Mouse (Mus musculus) kidney, postnatal 0 days (tissue): ENCODE data around the gene Heatr5a. TPM values are rescaled to one million over a fixed set of nuclear protein-coding genes. Genes with fewer than 3 reads are reported as not detected.

Source experiments
- ATAC-seq: fragments of 200-750 bp; cut with Nextera tagmentation; replicated peaks from 2 replicates; pipeline ENCODE4 v1.8.0; 2017; ENCODE audit warnings: low read depth, moderate number of reproducible peaks, moderate TSS enrichment, moderate library complexity; ENCODE audit not compliant: low FRiP score
- DNase-seq: peaks from one replicate; pipeline ENCODE4 v3.0.0-alpha.2; 2016; ENCODE audit warnings: low spot score
- H3K27ac ChIP-seq: fragments of 300-500 bp; sonication (generic); 2 replicates; pipeline ENCODE4 v1.5.1; 2014; ENCODE audit warnings: mild to moderate bottlenecking
- H3K27me3 ChIP-seq: fragments of 300-500 bp; sonication (generic); 2 replicates; pipeline ENCODE4 v1.6.1; 2014; ENCODE audit warnings: low read length, mixed read lengths; ENCODE audit not compliant: insufficient read depth
- H3K36me3 ChIP-seq: fragments of 300-500 bp; sonication (generic); 2 replicates; pipeline ENCODE4 v1.6.1; 2014; ENCODE audit warnings: low read length, mixed read lengths; ENCODE audit not compliant: insufficient read depth
- H3K4me1 ChIP-seq: fragments of 300-500 bp; sonication (generic); replicated peaks from 2 replicates; pipeline ENCODE4 v1.6.1; 2014; ENCODE audit warnings: antibody characterized with exemption, low read length, mixed read lengths; ENCODE audit not compliant: insufficient read depth
- H3K4me2 ChIP-seq: fragments of 300-500 bp; sonication (generic); 2 replicates; pipeline ENCODE4 v1.6.1; 2014; ENCODE audit warnings: mild to moderate bottlenecking, low read length, moderate library complexity, mixed read lengths
- H3K4me3 ChIP-seq: fragments of 300-500 bp; sonication (generic); replicated peaks from 2 replicates; pipeline ENCODE4 v1.5.1; 2014; ENCODE audit warnings: low read depth, low read length
- H3K9ac ChIP-seq: fragments of 300-500 bp; sonication (generic); 2 replicates; pipeline ENCODE4 v1.6.1; 2014; ENCODE audit warnings: low read depth, low read length
- H3K9me3 ChIP-seq: fragments of 300-500 bp; sonication (generic); replicated peaks from 2 replicates; pipeline ENCODE4 v1.6.1; 2016; ENCODE audit warnings: low read length, inconsistent platforms, mixed read lengths
- CTCF ChIP-seq: IDR thresholded peaks from 2 replicates; pipeline ENCODE4 v1.5.1; 2016; ENCODE audit warnings: antibody characterized with exemption, low read depth, mild to moderate bottlenecking, moderate library complexity
- WGBS: fragments of 180-500 bp; shearing (Covaris S2); extraction: QIAGEN DNeasy Blood & Tissue Kit; methylation state at CpG from one replicate; pipeline ENCODE4 v1.1.7; 2014; 5-methylcytosine and 5-hydroxymethylcytosine counted together
- polyA plus RNA-seq: library from polyadenylated mRNA; unstranded; fragments of >200 nt; fragmentation: Nextera tagmentation; extraction: Ambion mirVana; gene quantifications from 2 replicates; pipeline ENCODE4 v1.2.1, GENCODE M21; 2015

Gene Heatr5a
- polyA plus RNA-seq, 1 experiment from 2014 or later = 3.7 TPM

DNA sequence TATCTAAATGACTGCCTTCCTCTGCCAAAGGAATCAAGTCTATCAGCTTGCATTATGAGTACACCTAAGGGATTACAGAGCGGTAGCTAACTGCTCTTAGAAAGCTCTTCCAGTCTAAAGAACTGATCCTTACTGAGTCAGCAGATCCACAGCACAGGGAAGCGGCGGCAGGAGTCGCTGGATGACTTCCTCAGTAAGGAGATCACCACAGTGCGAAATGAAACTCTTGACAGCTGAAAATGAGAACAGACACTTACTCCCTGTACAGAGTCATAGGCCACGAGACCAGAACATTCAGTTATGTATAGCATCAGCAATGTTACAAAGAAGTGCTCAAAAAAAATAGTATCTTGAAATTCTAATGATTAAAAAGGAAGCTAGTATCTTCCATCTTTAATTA lies 33.2 kb downstream of the Heatr5a start:
- Histone ChIP-seq H3K27ac (no peak overlapping the region), H3K9me3 (no peaks in the 10 kb centered on the region), H3K27me3 (no peaks in the 10 kb centered on the region), H3K4me1 (no peaks in the 10 kb centered on the region), H3K9ac (no peak overlapping the region), H3K4me2 (no peak overlapping the region), H3K36me3 (0 out of 2 replicates have a peak, but pooled peaks cover 10% of the 10 kb centered on the region), H3K4me3 (no peak overlapping the region)
- ATAC-seq = no peak
- WGBS = 71% methylated on average over 6 of the region's 6 CpGs
- no peak for DNase-seq
- TF ChIP-seq CTCF = no peak

DNA sequence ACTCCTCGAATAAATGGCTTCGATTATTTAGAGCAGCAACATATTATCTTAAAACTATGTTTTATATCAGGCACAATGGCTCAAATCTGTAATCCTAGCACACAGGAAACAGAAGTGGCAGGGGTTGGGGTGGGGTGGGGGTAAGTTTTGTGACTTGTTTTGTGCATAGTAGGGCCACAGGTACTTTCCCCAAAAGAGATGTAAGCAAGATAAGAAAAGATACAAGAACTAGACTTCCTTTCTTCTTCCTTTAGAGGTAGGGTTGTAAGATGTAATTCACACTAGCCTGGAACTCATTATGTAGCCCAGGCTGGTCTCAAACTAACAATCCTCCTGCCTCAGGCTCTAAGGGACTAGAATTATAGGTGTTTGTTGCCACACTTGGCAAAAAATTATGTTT lies 41.5 kb downstream of the Heatr5a start:
- no peaks in the 10 kb centered on the region for H3K4me1 ChIP-seq
- no peak overlapping the region for H3K9ac ChIP-seq
- ATAC-seq (no peak), DNase-seq (no peak)
- no peak for TF ChIP-seq CTCF
- no peak overlapping the region for H3K27ac ChIP-seq
- H3K36me3 ChIP-seq = no peaks in the 10 kb centered on the region
- no peak overlapping the region for H3K4me3 ChIP-seq
- WGBS = over 99% methylated on average over 2 of the region's 2 CpGs
- no peaks in the 10 kb centered on the region for H3K27me3 ChIP-seq
- no peak overlapping the region for H3K4me2 ChIP-seq
- no peaks in the 10 kb centered on the region for H3K9me3 ChIP-seq

DNA sequence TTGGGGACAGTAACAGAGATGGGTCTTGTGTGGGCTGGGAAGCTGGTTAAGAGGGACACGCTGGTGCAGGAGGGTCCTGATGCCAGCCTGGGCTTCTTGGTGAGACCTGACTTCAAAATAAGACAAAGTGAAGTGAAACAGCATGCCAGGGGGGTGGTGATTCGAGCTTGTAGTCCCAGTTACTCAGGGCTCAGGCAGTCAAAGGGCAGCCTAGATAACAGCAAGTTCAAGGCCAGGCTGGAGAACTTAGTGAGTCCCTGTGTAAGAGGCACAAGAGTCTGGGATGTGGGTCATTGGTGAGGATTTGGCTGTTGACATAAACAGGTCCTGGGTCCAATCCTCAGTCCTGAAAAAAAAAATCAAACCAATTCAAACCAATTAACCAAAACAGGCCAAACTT lies 53.9 kb downstream of the Heatr5a start:
- no peak for DNase-seq
- whole genome bisulfite sequencing = 86% methylated on average over 2 of the region's 2 CpGs
- Histone ChIP-seq H3K36me3 (peaks cover 15% of the 10 kb centered on the region; the same call in 1 of the 2 replicates), H3K27me3 (no peaks in the 10 kb centered on the region), H3K9me3 (no peaks in the 10 kb centered on the region), H3K4me1 (no peaks in the 10 kb centered on the region), H3K4me3 (no peak overlapping the region), H3K27ac (no peak overlapping the region), H3K4me2 (no peak overlapping the region), H3K9ac (no peak overlapping the region)
- ATAC-seq = no peak
- no peak for TF ChIP-seq CTCF

DNA sequence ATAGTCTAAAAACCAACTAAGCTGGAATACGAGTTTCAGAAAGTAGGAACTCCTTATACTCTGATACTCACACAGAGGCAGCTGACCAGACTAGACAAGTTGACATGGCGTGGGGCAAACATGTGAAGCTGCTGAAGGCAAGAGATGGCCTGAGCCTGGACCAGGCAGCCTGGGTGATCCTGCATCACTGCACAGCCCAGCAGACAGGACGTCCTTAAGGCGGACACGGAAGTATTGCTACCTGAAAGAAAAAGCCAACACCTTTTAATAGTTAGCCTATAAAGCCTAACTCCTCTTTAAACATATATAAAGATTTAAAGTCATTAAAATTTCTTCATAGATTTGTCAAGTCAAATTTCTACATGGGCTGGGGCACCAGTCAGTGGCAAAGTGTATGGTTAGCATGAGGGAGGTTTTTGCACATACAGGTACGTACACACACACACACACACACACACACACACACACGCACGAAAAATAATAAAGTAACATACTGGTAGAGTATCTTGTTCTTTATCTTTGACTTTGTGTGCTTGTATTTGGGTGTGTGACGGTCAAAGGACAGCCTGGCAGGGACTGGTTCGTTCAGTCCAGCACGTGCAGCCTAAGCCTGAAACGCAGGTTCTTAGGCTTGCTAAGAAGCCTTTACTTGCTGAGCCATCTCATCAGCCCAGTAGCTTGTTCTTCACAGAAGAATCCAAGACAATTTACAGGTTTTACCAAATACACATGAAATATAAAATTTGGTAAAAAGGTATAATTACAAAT lies 56.0 kb downstream of the Heatr5a start:
- Histone ChIP-seq H3K4me1 (no peaks in the 10 kb centered on the region), H3K9ac (no peak overlapping the region), H3K27me3 (no peaks in the 10 kb centered on the region), H3K4me2 (no peak overlapping the region), H3K4me3 (no peak overlapping the region), H3K36me3 (peaks cover 12% of the 10 kb centered on the region; the same call in 1 of the 2 replicates), H3K27ac (no peak overlapping the region), H3K9me3 (no peaks in the 10 kb centered on the region)
- 93% methylated on average over 12 of the region's 12 CpGs for WGBS
- DNase-seq = no peak
- ATAC-seq = no peak
- no peak for TF ChIP-seq CTCF

DNA sequence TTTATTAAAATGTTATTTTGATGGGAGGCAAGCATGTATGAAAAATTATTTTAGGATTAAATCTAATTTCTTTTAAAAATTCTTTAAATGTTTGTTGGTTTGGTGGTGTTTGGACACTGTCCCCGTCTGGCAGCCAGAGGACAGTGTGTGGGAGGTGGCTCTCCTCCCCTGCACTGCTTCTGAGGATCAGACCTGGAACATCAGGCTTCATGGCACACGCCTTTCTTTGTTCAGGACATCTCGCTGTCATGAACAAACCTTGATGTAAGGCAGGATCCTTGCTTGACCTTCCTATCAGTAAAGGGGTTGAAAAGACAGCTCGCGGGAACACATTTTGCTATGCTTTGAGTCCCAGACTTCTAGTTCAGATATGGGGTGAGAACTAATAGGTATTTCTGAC lies 61.9 kb downstream of the Heatr5a start:
- no peak for TF ChIP-seq CTCF
- H3K9me3 ChIP-seq = no peaks in the 10 kb centered on the region
- no peak overlapping the region for H3K4me2 ChIP-seq
- H3K9ac ChIP-seq = no peak overlapping the region
- no peak for DNase-seq
- no peaks in the 10 kb centered on the region for H3K27me3 ChIP-seq
- no peak overlapping the region for H3K4me3 ChIP-seq
- H3K27ac ChIP-seq = no peak overlapping the region
- H3K4me1 ChIP-seq = no peaks in the 10 kb centered on the region
- H3K36me3 ChIP-seq = peaks cover 16% of the 10 kb centered on the region
- ATAC-seq = no peak
- 71% methylated on average over 5 of the region's 5 CpGs for WGBS

DNA sequence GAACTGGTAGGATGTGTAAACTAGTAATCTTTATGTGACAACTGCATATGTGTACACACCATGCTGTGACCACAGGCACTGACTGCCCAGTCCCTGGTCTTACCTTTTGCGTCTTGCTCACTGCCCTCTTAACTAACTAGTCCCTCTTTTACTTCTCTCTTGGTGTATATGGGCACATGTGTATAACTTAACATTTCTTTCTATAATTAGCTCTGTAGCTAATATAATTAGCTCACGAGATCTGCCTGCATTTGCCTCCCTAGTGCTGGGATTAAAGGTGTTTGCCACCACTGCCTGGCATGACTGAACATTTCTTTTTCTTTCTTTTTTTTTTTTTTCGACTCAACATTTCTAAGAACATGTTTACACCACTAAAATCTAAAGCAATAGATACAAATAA lies 63.6 kb downstream of the Heatr5a start:
- 88% methylated on average over 3 of the region's 3 CpGs for WGBS
- H3K27me3 ChIP-seq = no peaks in the 10 kb centered on the region
- H3K9me3 ChIP-seq = no peaks in the 10 kb centered on the region
- no peak for DNase-seq
- H3K4me3 ChIP-seq = no peak overlapping the region
- no peak overlapping the region for H3K9ac ChIP-seq
- H3K36me3 ChIP-seq = peaks cover 11% of the 10 kb centered on the region
- no peaks in the 10 kb centered on the region for H3K4me1 ChIP-seq
- H3K27ac ChIP-seq = no peak overlapping the region
- TF ChIP-seq CTCF = no peak
- no peak overlapping the region for H3K4me2 ChIP-seq
- no peak for ATAC-seq
